Mouse (Mus musculus) forebrain, embryonic 16.5 days (tissue): ENCODE measurements around the gene Fam149a. TPM values are rescaled to one million over a fixed set of nuclear protein-coding genes. Genes with fewer than 3 reads are reported as not detected.
"Not testable (repeated sequence)": the region's sequence is repeated elsewhere in the genome, so short reads cannot be mapped to it uniquely, and the experiment has no call there.

Source experiments
- ATAC-seq: fragments of 200-750 bp; cut with Nextera tagmentation; 2 replicates; pipeline ENCODE4 v1.8.0; 2017; ENCODE audit warnings: mild to moderate bottlenecking, moderate library complexity
- H3K27ac ChIP-seq: fragments of 300-500 bp; sonication (generic); 2 replicates; pipeline ENCODE4 v1.5.1; 2014; ENCODE audit warnings: low read length, control low read depth
- H3K27me3 ChIP-seq: fragments of 300-500 bp; sonication (generic); replicated peaks from 2 replicates; pipeline ENCODE4 v1.6.1; 2014; ENCODE audit warnings: low read length; ENCODE audit not compliant: control insufficient read depth, insufficient read depth
- H3K36me3 ChIP-seq: fragments of 300-500 bp; sonication (generic); 2 replicates; pipeline ENCODE4 v1.6.1; 2014; ENCODE audit not compliant: control insufficient read depth, insufficient read depth
- H3K4me1 ChIP-seq: fragments of 300-500 bp; sonication (generic); replicated peaks from 2 replicates; pipeline ENCODE4 v1.6.1; 2014; ENCODE audit warnings: low read length; ENCODE audit not compliant: control insufficient read depth, insufficient read depth
- H3K4me2 ChIP-seq: fragments of 300-500 bp; sonication (generic); 2 replicates; pipeline ENCODE4 v1.6.1; 2014; ENCODE audit warnings: mild to moderate bottlenecking, low read length, control low read depth
- H3K4me3 ChIP-seq: fragments of 300-500 bp; sonication (generic); replicated peaks from 2 replicates; pipeline ENCODE4 v1.5.1; 2014; ENCODE audit warnings: mild to moderate bottlenecking, low read length, control low read depth
- H3K9ac ChIP-seq: fragments of 300-500 bp; sonication (generic); replicated peaks from 2 replicates; pipeline ENCODE4 v1.6.1; 2014; ENCODE audit warnings: low read depth, low read length, control low read depth
- H3K9me3 ChIP-seq: fragments of 300-500 bp; sonication (generic); 2 replicates; pipeline ENCODE4 v1.6.1; 2016; ENCODE audit warnings: low read length; ENCODE audit not compliant: control insufficient read depth
- WGBS: fragments of 180-500 bp; shearing (Covaris S2); extraction: QIAGEN DNeasy Blood & Tissue Kit; methylation state at CpG from one replicate; pipeline ENCODE4 v1.1.7; 2014; 5-methylcytosine and 5-hydroxymethylcytosine counted together
- polyA plus RNA-seq: library from polyadenylated mRNA; unstranded; fragments of >200 nt; fragmentation: Nextera tagmentation; extraction: Ambion mirVana; gene quantifications from 2 replicates; pipeline ENCODE4 v1.2.1, GENCODE M21; 2015

Fam149a gene
- polyA plus RNA-seq, 1 experiment from 2014 or later: 5.7 TPM

DNA sequence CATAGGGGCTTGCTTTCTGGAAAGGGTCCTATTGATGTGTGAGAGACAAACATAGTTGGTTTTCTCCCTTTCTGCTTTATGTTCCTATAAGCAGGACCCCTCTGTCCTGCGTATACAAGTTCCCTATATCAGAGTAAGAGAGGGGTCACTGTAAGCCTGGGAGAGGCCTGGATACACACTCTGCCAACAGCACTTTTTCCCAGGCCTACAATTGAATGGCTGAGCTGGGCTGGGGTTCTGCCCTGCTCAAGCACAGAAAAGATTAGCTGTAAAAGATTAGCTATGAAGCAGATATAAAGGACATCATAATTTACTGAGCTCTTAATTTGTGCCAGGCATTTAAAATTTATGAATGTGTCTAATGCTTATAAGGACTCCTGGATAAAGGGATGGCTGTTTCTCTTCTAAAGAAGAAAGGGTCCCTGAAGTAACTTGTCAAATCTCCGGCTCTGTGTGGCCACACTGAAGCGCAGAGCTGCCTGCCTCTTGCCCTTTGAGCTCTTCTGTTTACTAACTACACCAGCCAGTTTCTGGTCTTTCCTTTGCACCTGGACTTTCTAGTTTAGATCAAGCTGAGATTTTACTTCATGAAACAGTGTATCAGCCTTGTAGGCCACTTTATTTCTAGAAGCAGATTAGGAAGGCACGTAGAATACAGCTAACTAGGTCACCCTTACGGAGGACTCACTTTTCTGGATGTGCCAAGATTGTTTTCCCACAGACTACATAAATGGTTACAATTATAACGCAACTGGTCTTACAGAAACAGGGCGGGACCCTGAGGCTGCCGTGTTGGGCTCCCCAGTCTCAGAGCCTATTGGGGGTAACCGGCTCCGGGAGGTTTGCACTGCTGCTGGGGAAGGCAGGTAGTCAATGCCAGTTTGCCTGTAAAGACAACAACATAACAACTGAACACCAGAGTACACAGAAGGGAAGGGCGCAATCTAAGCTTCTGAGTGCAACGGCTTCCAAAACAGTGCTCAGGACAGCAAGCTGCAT is 40.2 kb downstream of the Fam149a start:
- Histone ChIP-seq H3K36me3 (no peaks in the 10 kb centered on the region; the same call in 1 of the 2 replicates), H3K4me2 (no peak overlapping the region), H3K9ac (no peak overlapping the region), H3K9me3 (no peaks in the 10 kb centered on the region), H3K4me3 (no peak overlapping the region), H3K27ac (no peak overlapping the region), H3K4me1 (no peaks in the 10 kb centered on the region), H3K27me3 (no peaks in the 10 kb centered on the region)
- WGBS: 90% methylated on average over 12 of the region's 12 CpGs
- no peak for ATAC-seq

DNA sequence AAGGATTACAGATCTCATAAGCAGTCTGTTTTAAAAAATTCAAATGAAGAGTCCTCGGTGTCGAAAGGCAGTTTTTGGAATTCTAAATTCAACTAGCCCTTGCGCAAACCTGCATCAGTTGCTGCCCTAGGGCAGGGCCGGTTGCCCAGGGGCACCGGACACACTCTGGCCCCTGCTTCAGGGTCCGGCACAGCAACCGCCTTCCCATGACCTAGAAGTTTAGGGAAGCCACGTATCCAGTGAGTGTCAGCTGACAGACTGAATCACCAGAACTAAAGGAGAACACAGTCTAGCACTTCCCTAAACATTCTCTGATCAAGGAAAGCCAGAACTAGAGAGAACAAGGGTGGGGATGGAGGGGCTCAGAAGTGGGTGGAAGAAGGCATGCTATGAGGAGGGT is 48.6 kb downstream of the Fam149a start:
- H3K9ac ChIP-seq: peak overlapping the region; percentile 61
- H3K4me1 ChIP-seq: peaks cover 8% of the 10 kb centered on the region
- H3K27ac ChIP-seq: no peak overlapping the region
- no peaks in the 10 kb centered on the region for H3K36me3 ChIP-seq
- H3K27me3 ChIP-seq: no peaks in the 10 kb centered on the region
- no peaks in the 10 kb centered on the region for H3K9me3 ChIP-seq
- 5% methylated on average over 8 of the region's 8 CpGs for WGBS
- peak; percentile 38; the same call in 1 of the 2 replicates for ATAC-seq
- H3K4me3 ChIP-seq: peak overlapping the region; percentile 70
- peak overlapping the region; percentile 85 for H3K4me2 ChIP-seq

GRCm38 (mm10) chr8:45332685-45333409 is 49.2 kb downstream of the Fam149a start, which contains the start of gene Cyp4v3:
Cyp4v3 (minus strand) TSS chr8:45333216.
- Histone ChIP-seq H3K9me3 (no peaks in the 10 kb centered on the region), H3K36me3 (no peaks in the 10 kb centered on the region), H3K4me1 (peaks cover 8% of the 10 kb centered on the region), H3K4me3 (peak within 1 kb of the TSS; percentile 70), H3K27ac (no peak within 1 kb of the TSS), H3K27me3 (no peaks in the 10 kb centered on the region), H3K4me2 (peak within 1 kb of the TSS; percentile 85), H3K9ac (peak within 1 kb of the TSS; percentile 61)
- ATAC-seq: peak; percentile 86
- under 1% methylated on average over 44 of the region's 44 CpGs for WGBS

DNA sequence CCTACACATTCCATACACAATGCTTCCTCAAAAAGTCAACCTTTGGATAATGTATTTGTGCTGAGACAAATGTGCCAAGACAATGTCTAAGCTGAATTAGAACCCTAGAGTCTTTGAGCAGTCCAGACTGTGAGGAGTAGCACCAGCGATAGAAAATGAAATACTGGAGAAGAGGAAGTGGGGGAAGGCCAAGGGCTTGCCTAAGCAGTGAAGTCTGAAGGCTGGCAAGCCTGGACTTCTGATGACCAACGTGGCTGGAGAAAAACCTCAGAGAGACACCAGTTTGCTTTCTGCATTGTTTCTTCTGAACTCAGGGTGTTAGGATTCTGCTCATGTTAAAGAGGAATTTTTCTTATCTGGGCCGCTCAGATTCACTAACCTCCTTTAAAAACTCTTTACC is 51.2 kb downstream of the Fam149a start:
- Histone ChIP-seq H3K9me3 (no peaks in the 10 kb centered on the region), H3K4me2 (no peak overlapping the region), H3K27ac (no peak overlapping the region), H3K4me1 (peaks cover 8% of the 10 kb centered on the region), H3K9ac (no peak overlapping the region), H3K27me3 (no peaks in the 10 kb centered on the region), H3K4me3 (no peak overlapping the region), H3K36me3 (no peaks in the 10 kb centered on the region)
- ATAC-seq: no peak
- WGBS: 81% methylated on average over 3 of the region's 3 CpGs

DNA sequence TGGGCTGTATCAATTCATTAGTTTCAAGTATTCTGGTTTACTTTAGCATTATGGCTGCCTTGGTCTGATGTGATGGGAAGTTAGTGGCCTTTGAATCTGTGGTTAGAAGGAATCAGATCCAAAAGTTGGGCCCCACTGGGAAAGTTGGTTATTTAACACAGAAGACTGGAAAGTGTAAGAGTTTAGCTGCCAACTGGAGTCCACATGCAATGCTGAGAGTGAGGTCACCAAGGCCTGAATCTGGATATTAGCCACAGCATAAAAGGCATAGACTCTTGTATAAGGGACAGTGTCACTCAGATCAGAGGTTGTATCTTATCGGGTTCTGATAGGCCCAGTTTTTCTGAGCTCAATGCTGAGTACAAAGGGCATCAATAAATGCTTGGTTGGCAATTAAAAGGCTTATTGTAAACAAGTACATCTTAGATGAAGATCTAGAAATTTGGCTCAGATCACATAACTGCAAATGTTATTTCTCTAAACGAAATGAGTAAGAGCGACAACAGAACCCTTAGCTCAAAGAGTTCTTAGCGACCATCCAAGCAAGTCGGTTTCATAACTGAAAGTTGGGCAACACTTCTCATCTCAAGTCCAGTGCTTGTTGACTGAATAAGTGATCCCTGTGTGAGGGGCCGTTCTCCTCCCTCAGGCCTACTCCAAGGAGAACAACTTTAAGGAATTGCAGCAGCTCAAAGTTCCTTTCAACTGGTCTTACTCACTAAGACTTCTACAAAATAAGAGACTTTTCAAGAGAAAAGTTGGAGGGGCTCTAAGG is 52.7 kb downstream of the Fam149a start:
- 93% methylated on average over 6 of the region's 6 CpGs for WGBS
- Histone ChIP-seq H3K4me2 (no peak overlapping the region), H3K4me3 (no peak overlapping the region), H3K9ac (no peak overlapping the region), H3K27me3 (no peaks in the 10 kb centered on the region), H3K27ac (no peak overlapping the region), H3K4me1 (peaks cover 8% of the 10 kb centered on the region), H3K36me3 (no peaks in the 10 kb centered on the region), H3K9me3 (no peaks in the 10 kb centered on the region)
- ATAC-seq: no peak

DNA sequence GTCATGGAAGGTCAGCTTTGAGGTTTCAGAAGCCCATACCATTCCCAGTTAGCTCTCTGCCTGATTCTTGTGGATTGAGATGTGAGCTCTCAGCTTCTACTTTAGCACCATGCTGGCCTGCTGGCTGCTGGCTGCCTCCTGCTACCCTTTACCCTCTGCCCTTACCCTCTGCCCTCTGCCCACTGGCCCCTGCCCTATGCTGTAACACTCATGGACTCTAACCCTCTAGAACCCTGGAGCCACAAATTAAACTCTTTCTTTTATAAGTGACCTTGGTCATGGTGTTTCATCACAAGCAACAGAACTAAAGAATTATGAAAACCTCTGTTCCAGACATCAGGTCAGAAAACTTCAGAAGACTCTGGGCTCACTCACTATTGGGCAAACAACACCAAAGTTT is 55.0 kb downstream of the Fam149a start:
- ATAC-seq, H3K27ac ChIP-seq, H3K4me2 ChIP-seq: not testable (repeated sequence)

DNA sequence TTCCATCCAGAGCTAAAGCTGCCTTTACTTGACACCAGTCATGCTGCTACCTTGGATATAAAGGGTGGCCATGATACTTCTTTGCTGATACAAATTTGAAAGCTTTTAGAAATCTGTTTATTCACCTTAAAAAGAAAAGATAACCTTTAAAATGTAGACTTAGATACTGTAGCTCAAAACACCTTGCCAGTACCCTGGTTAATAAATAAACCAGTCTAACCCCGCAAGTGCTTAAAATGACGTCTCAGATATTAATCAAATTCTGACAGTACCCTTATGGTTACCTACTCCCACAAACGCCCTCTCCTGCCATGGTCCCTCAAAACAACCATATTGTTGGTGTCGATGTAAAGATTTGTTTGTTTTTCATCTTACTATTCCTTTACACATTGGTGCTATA is 57.9 kb downstream of the Fam149a start:
- Histone ChIP-seq H3K27me3 (no peaks in the 10 kb centered on the region), H3K27ac (no peak overlapping the region), H3K4me1 (no peaks in the 10 kb centered on the region), H3K4me3 (no peak overlapping the region), H3K9ac (no peak overlapping the region), H3K9me3 (no peaks in the 10 kb centered on the region), H3K4me2 (no peak overlapping the region), H3K36me3 (no peaks in the 10 kb centered on the region)
- 87% methylated on average over 4 of the region's 4 CpGs for WGBS
- no peak for ATAC-seq

More for the DNA sequence above, 55.0 kb downstream of the Fam149a start:
- not testable (repeated sequence) for H3K4me1 ChIP-seq, H3K27me3 ChIP-seq, H3K36me3 ChIP-seq, H3K4me3 ChIP-seq, H3K9me3 ChIP-seq, H3K9ac ChIP-seq

DNA sequence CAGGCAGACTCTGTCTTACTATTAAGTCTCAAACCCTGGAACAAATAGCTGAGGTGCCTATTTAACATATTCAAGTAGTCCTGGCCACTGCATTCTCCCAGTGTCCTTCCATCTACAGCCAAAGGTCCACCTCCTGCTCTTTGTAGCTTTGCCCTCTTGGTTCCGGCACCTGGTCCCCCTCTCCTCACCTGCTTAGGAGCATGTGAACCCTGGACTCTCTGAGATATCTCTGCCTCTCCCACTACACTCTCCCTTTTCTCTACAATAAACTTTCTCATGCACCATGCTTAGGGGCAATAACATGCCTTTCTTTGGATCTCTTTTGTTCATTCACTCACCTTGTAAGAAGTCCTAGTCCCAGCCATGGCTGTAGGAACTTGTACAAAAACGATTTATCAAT is 60.7 kb downstream of the Fam149a start:
- H3K36me3 ChIP-seq: no peaks in the 10 kb centered on the region
- no peak overlapping the region for H3K4me2 ChIP-seq
- ATAC-seq: no peak
- 89% methylated on average over 2 of the region's 2 CpGs for WGBS
- no peak overlapping the region for H3K27ac ChIP-seq
- no peak overlapping the region for H3K4me3 ChIP-seq
- H3K9me3 ChIP-seq: no peaks in the 10 kb centered on the region
- H3K27me3 ChIP-seq: no peaks in the 10 kb centered on the region
- H3K4me1 ChIP-seq: no peaks in the 10 kb centered on the region
- no peak overlapping the region for H3K9ac ChIP-seq

- ATAC-seq: no peak
- Histone ChIP-seq H3K4me2 (no peak overlapping the region), H3K4me1 (no peaks in the 10 kb centered on the region), H3K27me3 (no peaks in the 10 kb centered on the region), H3K9me3 (no peaks in the 10 kb centered on the region), H3K27ac (no peak overlapping the region), H3K36me3 (no peaks in the 10 kb centered on the region), H3K4me3 (no peak overlapping the region), H3K9ac (no peak overlapping the region)
- 75% methylated on average over 1 of the region's 1 CpGs for WGBS
Observed at GRCm38 (mm10) chr8:45320930-45321329, 61.2 kb downstream of the Fam149a start.
